Mouse (Mus musculus) MEL (cell line): ENCODE measurements around the gene Hoxd4. TPM values are rescaled to one million over a fixed set of nuclear protein-coding genes. Genes with fewer than 3 reads are reported as not detected.

Experiments used
- DNase-seq: peaks from one replicate; pipeline ENCODE4 v3.0.0; 2011; ENCODE audit warnings: low read depth, low spot score
- H3K27ac ChIP-seq: 2 replicates; pipeline ENCODE4 v1.5.1; 2012; ENCODE audit warnings: low read depth, mild to moderate bottlenecking, control low read depth, low read length, moderate library complexity; ENCODE audit not compliant: control insufficient read depth
- H3K27me3 ChIP-seq, 2 experiments: fragments of 150-350 bp in 1 of 2; sonication (generic) in 1 of 2; 2 replicates each; pipeline ENCODE4 v1.6.1; 2012; ENCODE audit warnings: low read length in 2 of 2, mild to moderate bottlenecking in 2 of 2, improper control_type of control experiment in 1 of 2, moderate library complexity in 1 of 2; ENCODE audit not compliant: insufficient read depth in 2 of 2, control insufficient read depth in 1 of 2
- H3K36me3 ChIP-seq, 2 experiments: 2 replicates each; pipeline ENCODE4 v1.6.1; 2012 to 2014; ENCODE audit warnings: low read length in 2 of 2, improper control_type of control experiment in 1 of 2, inconsistent platforms in 1 of 2, mild to moderate bottlenecking in 1 of 2; ENCODE audit not compliant: insufficient read depth in 2 of 2, control insufficient read depth in 1 of 2
- H3K4me1 ChIP-seq, 2 experiments: fragments of 150-350 bp in 1 of 2; sonication (generic) in 1 of 2; 2 replicates each; pipeline ENCODE4 v1.6.1; 2012; ENCODE audit warnings: low read length in 2 of 2, improper control_type of control experiment in 1 of 2, mild to moderate bottlenecking in 1 of 2; ENCODE audit not compliant: insufficient read depth in 2 of 2, control insufficient read depth in 1 of 2
- H3K4me3 ChIP-seq, 2 experiments: fragments of 150-350 bp in 1 of 2; sonication (generic) in 1 of 2; 2 replicates each; pipeline ENCODE4 v1.5.1; 2012; ENCODE audit warnings: low read depth in 2 of 2, low read length in 2 of 2, mild to moderate bottlenecking in 2 of 2, moderate library complexity in 2 of 2, control low read depth in 1 of 2, improper control_type of control experiment in 1 of 2; ENCODE audit not compliant: control insufficient read depth in 1 of 2, insufficient read depth in 1 of 2
- H3K79me2 ChIP-seq: 2 replicates; pipeline ENCODE4 v1.6.1; 2012; ENCODE audit warnings: mild to moderate bottlenecking, low read length, moderate library complexity; ENCODE audit not compliant: control insufficient read depth, poor library complexity, insufficient read depth
- H3K9ac ChIP-seq: 2 replicates; pipeline ENCODE4 v1.6.1; 2012; ENCODE audit warnings: low read depth, mild to moderate bottlenecking, control low read depth, low read length, moderate library complexity; ENCODE audit not compliant: control insufficient read depth, poor library complexity, severe bottlenecking
- H3K9me3 ChIP-seq: fragments of 150-350 bp; sonication (generic); replicated peaks from 2 replicates; pipeline ENCODE4 v1.6.1; 2012; ENCODE audit warnings: mild to moderate bottlenecking, low read length, improper control_type of control experiment, moderate library complexity; ENCODE audit not compliant: insufficient read depth
- BHLHE40 ChIP-seq: IDR thresholded peaks from 2 replicates; pipeline ENCODE4 v1.6.1; 2012; ENCODE audit warnings: low read depth, mild to moderate bottlenecking, inconsistent platforms, low read length, improper control_type of control experiment, borderline replicate concordance
- CHD1 ChIP-seq: IDR thresholded peaks from 2 replicates; pipeline ENCODE4 v1.6.1; 2012; ENCODE audit warnings: low read depth, mild to moderate bottlenecking, inconsistent platforms, low read length, improper control_type of control experiment
- CHD2 ChIP-seq: IDR thresholded peaks from 2 replicates; pipeline ENCODE4 v1.6.1; 2011; ENCODE audit warnings: low read length, improper control_type of control experiment
- CTCF ChIP-seq, 3 experiments: IDR thresholded peaks in 2 of 3; conservative IDR thresholded peaks in 1 of 3; 2 replicates each; pipeline ENCODE4 v1.5.1; 2011 to 2012; ENCODE audit warnings: low read length in 3 of 3, low read depth in 2 of 3, mild to moderate bottlenecking in 2 of 3, improper control_type of control experiment in 1 of 3, inconsistent platforms in 1 of 3, mixed read lengths in 1 of 3, moderate library complexity in 1 of 3; ENCODE audit not compliant: control insufficient read depth in 1 of 3, insufficient read depth in 1 of 3, poor library complexity in 1 of 3, severe bottlenecking in 1 of 3
- ETS1 ChIP-seq: IDR thresholded peaks from 2 replicates; pipeline ENCODE4 v1.6.1; 2012; ENCODE audit warnings: low read depth, mild to moderate bottlenecking, inconsistent platforms, low read length, improper control_type of control experiment, moderate library complexity
- GABPA ChIP-seq: IDR thresholded peaks from 2 replicates; pipeline ENCODE4 v1.6.1; 2012; ENCODE audit warnings: low read depth, mild to moderate bottlenecking, inconsistent platforms, low read length, improper control_type of control experiment, moderate library complexity
- HCFC1 ChIP-seq: IDR thresholded peaks from 2 replicates; pipeline ENCODE4 v1.6.1; 2012; ENCODE audit warnings: low read depth, mild to moderate bottlenecking, inconsistent platforms, low read length, improper control_type of control experiment, moderate library complexity
- MAZ ChIP-seq: IDR thresholded peaks from 2 replicates; pipeline ENCODE4 v1.6.1; 2012; ENCODE audit warnings: low read depth, mild to moderate bottlenecking, inconsistent platforms, low read length, improper control_type of control experiment
- MYB ChIP-seq: IDR thresholded peaks from 2 replicates; pipeline ENCODE4 v1.6.1; 2011; ENCODE audit warnings: mild to moderate bottlenecking, low read depth, low read length, improper control_type of control experiment
- NELFE ChIP-seq: IDR thresholded peaks from 2 replicates; pipeline ENCODE4 v1.6.1; 2011; ENCODE audit warnings: low read depth, low read length, improper control_type of control experiment
- POLR2A ChIP-seq, 2 experiments: IDR thresholded peaks; 2 replicates each; pipeline ENCODE4 v1.6.1; 2011 to 2012; ENCODE audit warnings: low read length in 2 of 2, mild to moderate bottlenecking in 2 of 2, control low read depth in 1 of 2, improper control_type of control experiment in 1 of 2, low read depth in 1 of 2, moderate library complexity in 1 of 2; ENCODE audit not compliant: control insufficient read depth in 1 of 2, insufficient read depth in 1 of 2, poor library complexity in 1 of 2
- POLR2AphosphoS2 ChIP-seq: IDR thresholded peaks from 2 replicates; pipeline ENCODE4 v1.6.1; 2011; ENCODE audit warnings: low read length, improper control_type of control experiment
- RAD21 ChIP-seq: IDR thresholded peaks from 2 replicates; pipeline ENCODE4 v1.6.1; 2011; ENCODE audit warnings: mild to moderate bottlenecking, low read depth, low read length, improper control_type of control experiment
- SMC3 ChIP-seq: IDR thresholded peaks from 2 replicates; pipeline ENCODE4 v1.6.1; 2011; ENCODE audit warnings: low read depth, low read length, improper control_type of control experiment
- TCF12 ChIP-seq: IDR thresholded peaks from 2 replicates; pipeline ENCODE4 v1.6.1; 2014; ENCODE audit warnings: low read depth, mild to moderate bottlenecking, inconsistent platforms, low read length, improper control_type of control experiment, moderate library complexity
- UBTF ChIP-seq: IDR thresholded peaks from 2 replicates; pipeline ENCODE4 v1.6.1; 2012; ENCODE audit warnings: low read depth, mild to moderate bottlenecking, inconsistent platforms, low read length, improper control_type of control experiment, moderate library complexity, borderline replicate concordance; ENCODE audit not compliant: insufficient read depth
- USF1 ChIP-seq: IDR thresholded peaks from 2 replicates; pipeline ENCODE4 v1.6.1; 2014; ENCODE audit warnings: low read depth, mild to moderate bottlenecking, inconsistent platforms, low read length, improper control_type of control experiment, moderate library complexity
- USF2 ChIP-seq, 2 experiments: IDR thresholded peaks; 2 replicates each; pipeline ENCODE4 v1.6.1; 2011 to 2012; ENCODE audit warnings: improper control_type of control experiment in 2 of 2, low read length in 2 of 2, borderline replicate concordance in 1 of 2, inconsistent platforms in 1 of 2, low read depth in 1 of 2, mild to moderate bottlenecking in 1 of 2; ENCODE audit not compliant: insufficient read depth in 1 of 2
- ZKSCAN1 ChIP-seq: IDR thresholded peaks from 2 replicates; pipeline ENCODE4 v1.6.1; 2012; ENCODE audit warnings: low read depth, mild to moderate bottlenecking, inconsistent platforms, low read length, improper control_type of control experiment, moderate library complexity
- ZNF384 ChIP-seq: IDR thresholded peaks from 2 replicates; pipeline ENCODE4 v1.6.1; 2012; ENCODE audit warnings: low read depth, mild to moderate bottlenecking, inconsistent platforms, low read length, improper control_type of control experiment
- polyA plus RNA-seq, 2 experiments: library from polyadenylated mRNA; stranded (reverse) in 1 of 2; unstranded in 1 of 2; fragments of >175 nt in 1 of 2; fragments of >200 nt in 1 of 2; gene quantifications; 2 replicates each; pipeline versions ENCODE4 v1.2.1 to v1.2.4; 2012; ENCODE audit warnings: low replicate concordance in 2 of 2, low read depth in 1 of 2; ENCODE audit not compliant: insufficient read length in 2 of 2, insufficient read depth in 1 of 2, missing spikeins in 1 of 2
- total RNA-seq: library from RNA; depleted of rRNA; stranded (reverse); fragments of 300-350 nt; gene quantifications from 2 replicates; pipeline ENCODE4 v1.2.3, GENCODE M21; 2012

The Hoxd4 gene
- total and polyA plus RNA-seq, 3 experiments: not detected

DNA sequence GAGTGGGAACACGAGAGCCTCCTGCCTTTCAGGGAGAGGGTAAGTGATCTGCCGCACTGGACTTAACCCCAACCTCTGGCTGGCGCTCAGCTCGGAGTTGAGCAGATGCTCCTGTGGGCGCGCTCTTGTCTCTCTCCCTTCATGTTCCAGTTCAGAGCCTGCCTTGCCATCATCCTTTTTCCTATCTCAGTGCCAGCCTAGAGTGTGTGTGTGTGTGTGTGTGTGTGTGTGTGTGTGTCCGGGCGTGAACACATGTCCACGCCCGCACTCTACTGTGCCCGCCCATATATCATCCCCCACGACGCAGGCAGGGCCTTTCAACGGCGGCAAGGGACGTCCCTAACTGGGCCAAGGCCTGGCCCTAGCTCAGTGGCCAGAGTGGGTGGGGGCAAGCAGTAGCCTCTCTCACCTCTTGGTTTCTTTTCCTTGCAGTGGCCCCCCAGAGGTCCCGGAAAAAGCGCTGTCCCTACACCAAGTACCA is 28.2 kb upstream of the Hoxd4 start:
- Histone ChIP-seq H3K9me3 (no peaks in the 10 kb centered on the region), H3K9ac (no peak overlapping the region), H3K79me2 (no peaks in the 10 kb centered on the region), H3K4me3 (no peak overlapping the region)
- no peak for TF ChIP-seq USF2 (IDR thresholded peaks at IDR 0.05; ENCODE audit: borderline replicate concordance in 1 of 2, insufficient read depth in 1 of 2, low read depth in 1 of 2, low read length in 2 of 2)
- TF ChIP-seq CHD2: no peak
- TF ChIP-seq CHD1: no peak
- TF ChIP-seq ETS1: no peak
- TF ChIP-seq USF1: no peak
- no peak for TF ChIP-seq HCFC1
- no peak for TF ChIP-seq UBTF
- TF ChIP-seq RAD21: no peak
- TF ChIP-seq GABPA: no peak
- no peak for TF ChIP-seq CTCF (IDR thresholded peaks at IDR 0.05 in 2 of 3, conservative IDR thresholded peaks at IDR 0.05 in 1 of 3; ENCODE audit: control insufficient read depth in 1 of 3, insufficient read depth in 1 of 3, low read depth in 2 of 3, low read length in 3 of 3, poor library complexity in 1 of 3, severe bottlenecking in 1 of 3)
- TF ChIP-seq POLR2AphosphoS2: no peak
- no peak for TF ChIP-seq POLR2A (IDR thresholded peaks at IDR 0.05; ENCODE audit: control insufficient read depth in 1 of 2, insufficient read depth in 1 of 2, low read depth in 1 of 2, low read length in 2 of 2, poor library complexity in 1 of 2)
- no peak for TF ChIP-seq TCF12
- no peak for TF ChIP-seq BHLHE40
- no peak for TF ChIP-seq NELFE
- TF ChIP-seq MYB: no peak
- TF ChIP-seq MAZ: no peak
- no peak for TF ChIP-seq ZKSCAN1
- TF ChIP-seq SMC3: no peak
- no peak for TF ChIP-seq ZNF384
- TF ChIP-seq, all 39 proteins: peak for 0
- Histone ChIP-seq H3K36me3 (no peaks in the 10 kb centered on the region), H3K4me1 (no peaks in the 10 kb centered on the region), H3K27ac (no peak overlapping the region), H3K27me3 (peaks cover 0 to 2% of the 10 kb centered on the region in 2 experiments)
- no peak for DNase-seq

DNA sequence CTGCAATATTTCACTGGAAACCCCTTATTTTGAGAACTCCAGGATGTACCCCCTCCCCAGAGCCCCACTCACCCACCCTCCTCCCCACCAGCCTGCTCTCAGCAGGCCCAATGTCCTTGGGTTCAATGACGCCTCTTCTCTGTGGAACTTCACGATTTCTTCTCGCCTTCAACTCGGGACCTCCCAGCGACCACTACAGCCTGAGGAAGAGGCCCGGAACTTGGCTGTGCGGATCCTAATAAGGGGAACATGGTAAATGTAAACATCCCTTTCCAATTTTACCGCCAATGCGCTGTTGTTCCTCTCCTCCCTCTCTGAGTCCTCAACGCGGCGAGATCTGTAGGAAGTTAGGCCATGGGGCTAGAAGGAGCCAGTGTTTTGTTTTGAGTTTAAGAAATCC is 27.6 kb upstream of the Hoxd4 start:
- Histone ChIP-seq H3K27me3 (peaks cover 0 to 2% of the 10 kb centered on the region in 2 experiments; a peak in 3 of 4 replicates), H3K79me2 (no peaks in the 10 kb centered on the region), H3K9me3 (no peaks in the 10 kb centered on the region), H3K36me3 (no peaks in the 10 kb centered on the region), H3K4me3 (no peak overlapping the region), H3K9ac (no peak overlapping the region), H3K27ac (no peak overlapping the region), H3K4me1 (no peaks in the 10 kb centered on the region)
- no peak for TF ChIP-seq ZNF384
- no peak for DNase-seq
